Mouse (Mus musculus) myocyte (in vitro differentiated cells): Measurements from ENCODE around the gene Rras. TPM values are rescaled to one million over a fixed set of nuclear protein-coding genes. Genes with fewer than 3 reads are reported as not detected.
A peak's percentile ranks its signal among the peaks of the same experiment; 100 is the strongest.

Experiments
- H3K27me3 ChIP-seq: one replicate; pipeline ENCODE4 v1.6.1; 2011; ENCODE audit not compliant: control insufficient read depth, insufficient read depth, insufficient read length
- H3K36me3 ChIP-seq: one replicate; pipeline ENCODE4 v1.6.1; 2011; ENCODE audit not compliant: control insufficient read depth, insufficient read depth
- H3K4me2 ChIP-seq: one replicate; pipeline ENCODE4 v1.6.1; 2011; ENCODE audit warnings: low read depth, control low read depth
- H3K4me3 ChIP-seq: one replicate; pipeline ENCODE4 v1.5.1; 2011; ENCODE audit warnings: mild to moderate bottlenecking, control low read depth, moderate library complexity
- H3K79me2 ChIP-seq: one replicate; pipeline ENCODE4 v1.6.1; 2011; ENCODE audit not compliant: control insufficient read depth, insufficient read depth
- H3ac ChIP-seq: one replicate; pipeline ENCODE4 v1.6.1; 2011; ENCODE audit not compliant: control insufficient read depth, insufficient read length
- CEBPB ChIP-seq: IDR thresholded peaks from 2 replicates; pipeline ENCODE4 v1.6.1; 2011; ENCODE audit warnings: mild to moderate bottlenecking, moderate library complexity; ENCODE audit not compliant: poor library complexity, insufficient read depth, severe bottlenecking
- E2F4 ChIP-seq: IDR thresholded peaks from one replicate; pipeline ENCODE4 v1.6.1; 2011; ENCODE audit warnings: mild to moderate bottlenecking, control low read depth, moderate library complexity; ENCODE audit not compliant: insufficient read depth
- MAX ChIP-seq: IDR thresholded peaks from one replicate; pipeline ENCODE4 v1.6.1; 2011; ENCODE audit warnings: low read depth, mild to moderate bottlenecking, control low read depth
- MYOD1 ChIP-seq, 3 experiments: IDR thresholded peaks; one replicate each; pipeline ENCODE4 v1.6.1; 2011; ENCODE audit warnings: control low read depth in 2 of 3, low read depth in 2 of 3, mild to moderate bottlenecking in 2 of 3, moderate library complexity in 1 of 3; ENCODE audit not compliant: insufficient read length in 2 of 3, control insufficient read depth in 1 of 3
- MYOG ChIP-seq, 3 experiments: IDR thresholded peaks; one replicate each; pipeline ENCODE4 v1.6.1; 2011; ENCODE audit warnings: control low read depth in 2 of 3, low read depth in 2 of 3, mild to moderate bottlenecking in 2 of 3; ENCODE audit not compliant: insufficient read length in 2 of 3, control insufficient read depth in 1 of 3, insufficient read depth in 1 of 3
- POLR2A ChIP-seq: IDR thresholded peaks from one replicate; pipeline ENCODE4 v1.6.1; 2011; ENCODE audit warnings: low read depth, mild to moderate bottlenecking, control low read depth, moderate library complexity; ENCODE audit not compliant: insufficient read length
- POLR2AphosphoS2 ChIP-seq: IDR thresholded peaks from one replicate; pipeline ENCODE4 v1.6.1; 2011; ENCODE audit warnings: low read depth, control low read depth; ENCODE audit not compliant: insufficient read length
- REST ChIP-seq: IDR thresholded peaks from one replicate; pipeline ENCODE4 v1.6.1; 2011; ENCODE audit warnings: mild to moderate bottlenecking, control low read depth, moderate library complexity; ENCODE audit not compliant: insufficient read depth, insufficient read length
- SRF ChIP-seq: IDR thresholded peaks from one replicate; pipeline ENCODE4 v1.6.1; 2011; ENCODE audit warnings: low read depth; ENCODE audit not compliant: control insufficient read depth, insufficient read length
- TCF3 ChIP-seq: IDR thresholded peaks from one replicate; pipeline ENCODE4 v1.6.1; 2011; ENCODE audit warnings: low read depth, control low read depth; ENCODE audit not compliant: insufficient read length
- USF1 ChIP-seq: IDR thresholded peaks from one replicate; pipeline ENCODE4 v1.6.1; 2011; ENCODE audit warnings: low read depth, mild to moderate bottlenecking, control low read depth, moderate library complexity
- polyA plus RNA-seq: library from polyadenylated mRNA; unstranded; fragments of >200 nt; fragmentation: generic; extraction: Trizol; gene quantifications from one replicate; pipeline ENCODE4 v1.2.1, GENCODE M21; 2012; ENCODE audit warnings: missing spikeins

Rras gene
- polyA plus RNA-seq, 1 experiment: 127 TPM

GRCm38 (mm10) chr7:45047491-45047890 lies 29.7 kb downstream of the Rras start:
- Histone ChIP-seq H3K4me3 (no peak overlapping the region), H3K27me3 (no peaks in the 10 kb centered on the region), H3K79me2 (peaks cover 13% of the 10 kb centered on the region), H3ac (no peak overlapping the region), H3K36me3 (peaks cover 9% of the 10 kb centered on the region), H3K4me2 (no peak overlapping the region)
- TF ChIP-seq POLR2AphosphoS2: no peak
- no peak for TF ChIP-seq MYOG (IDR thresholded peaks at IDR 0.05; ENCODE audit: control insufficient read depth in 1 of 3, insufficient read depth in 1 of 3, insufficient read length in 2 of 3, low read depth in 2 of 3)
- TF ChIP-seq CEBPB: no peak
- TF ChIP-seq POLR2A: no peak
- no peak for TF ChIP-seq REST

- H3K79me2 ChIP-seq: peaks cover 13% of the 10 kb centered on the region
- TF ChIP-seq MAX (no peak), MYOG (IDR thresholded peaks at IDR 0.05; ENCODE audit: control insufficient read depth in 1 of 3, insufficient read depth in 1 of 3, insufficient read length in 2 of 3, low read depth in 2 of 3) (no peak), E2F4 (no peak), REST (no peak), POLR2AphosphoS2 (no peak), TCF3 (no peak)
- no peak overlapping the region for H3K4me2 ChIP-seq
- no peaks in the 10 kb centered on the region for H3K27me3 ChIP-seq
- H3K36me3 ChIP-seq: peaks cover 9% of the 10 kb centered on the region
- no peak overlapping the region for H3ac ChIP-seq
- no peak overlapping the region for H3K4me3 ChIP-seq
Observed at GRCm38 (mm10) chr7:45048001-45048890, 30.5 kb downstream of the Rras start.

GRCm38 (mm10) chr7:45048923-45049657 lies 31.3 kb downstream of the Rras start:
- Histone ChIP-seq H3K79me2 (peaks cover 13% of the 10 kb centered on the region), H3K27me3 (no peaks in the 10 kb centered on the region), H3K4me3 (no peak overlapping the region), H3ac (no peak overlapping the region), H3K4me2 (no peak overlapping the region), H3K36me3 (peaks cover 4% of the 10 kb centered on the region)
- TF ChIP-seq MYOD1 (IDR thresholded peaks at IDR 0.05; ENCODE audit: control insufficient read depth in 1 of 3, insufficient read length in 2 of 3, low read depth in 2 of 3) (no peak), CEBPB (no peak), MYOG (IDR thresholded peaks at IDR 0.05; ENCODE audit: control insufficient read depth in 1 of 3, insufficient read depth in 1 of 3, insufficient read length in 2 of 3, low read depth in 2 of 3) (no peak), POLR2AphosphoS2 (no peak), USF1 (no peak), E2F4 (no peak)

GRCm38 (mm10) chr7:45050945-45051600 lies 33.3 kb downstream of the Rras start:
- Histone ChIP-seq H3K79me2 (peaks cover 13% of the 10 kb centered on the region), H3K36me3 (no peaks in the 10 kb centered on the region), H3K4me2 (peak overlapping the region; percentile 98), H3K4me3 (peak overlapping the region; percentile 58), H3K27me3 (no peaks in the 10 kb centered on the region), H3ac (no peak overlapping the region)
- TF ChIP-seq SRF (no peak), REST (no peak)

- Histone ChIP-seq H3K4me3 (peak overlapping the region; percentile 58), H3K4me2 (peak overlapping the region; percentile 98), H3K36me3 (no peaks in the 10 kb centered on the region), H3K79me2 (peaks cover 13% of the 10 kb centered on the region), H3K27me3 (no peaks in the 10 kb centered on the region), H3ac (peak overlapping the region; percentile 42)
- TF ChIP-seq E2F4 (no peak), SRF (no peak), MYOG (IDR thresholded peaks at IDR 0.05; ENCODE audit: control insufficient read depth in 1 of 3, insufficient read depth in 1 of 3, insufficient read length in 2 of 3, low read depth in 2 of 3) (no peak)
Observed at GRCm38 (mm10) chr7:45051601-45051974, 33.8 kb downstream of the Rras start.
